Mouse (Mus musculus): ENCODE results near the gene C530008M17Rik. TPM values are rescaled to one million over a fixed set of nuclear protein-coding genes. Genes with fewer than 3 reads are reported as not detected.

C530008M17Rik gene
- polyA plus RNA-seq, 1 experiment from 2014 or later = 36.1 TPM

DNA sequence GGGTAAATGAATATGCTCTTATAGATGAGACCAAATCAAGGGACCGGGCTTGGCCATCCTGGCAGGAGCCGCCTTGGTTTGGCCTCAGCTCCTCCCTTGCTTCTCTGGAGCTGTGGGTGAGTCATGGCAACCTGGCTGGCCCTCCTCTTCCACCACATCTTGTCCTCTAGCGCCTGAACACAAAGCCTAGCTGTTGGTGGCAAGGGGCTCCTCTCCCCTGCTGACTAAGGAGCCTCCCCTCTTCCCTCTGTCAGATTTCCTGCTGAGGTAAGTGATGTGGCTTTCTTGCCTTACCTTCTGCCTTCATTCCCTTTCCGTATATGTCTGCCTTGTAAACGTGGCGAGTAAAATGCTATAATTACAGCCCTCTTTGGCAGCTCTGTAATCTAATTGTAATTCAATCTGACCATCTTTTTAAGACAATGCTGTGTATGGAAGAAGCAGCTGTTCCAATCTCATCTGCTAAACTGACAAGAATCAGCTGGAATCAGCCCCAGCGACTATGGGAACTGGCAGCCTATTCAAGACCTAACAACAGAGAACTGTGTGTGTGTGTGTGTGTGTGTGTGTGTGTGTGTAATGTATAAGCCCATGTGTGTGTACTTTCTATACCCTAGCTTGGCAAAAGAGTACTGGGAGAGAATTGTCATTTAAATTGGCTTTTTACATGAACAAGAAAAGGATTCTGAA lies 126.2 kb downstream of the C530008M17Rik start:
- ATAC-seq (ENCODE audit: insufficient number of reproducible peaks, insufficient read depth, low FRiP score, low read depth) = no peak
- no peaks in the 10 kb centered on the region for H3K9me3 ChIP-seq (ENCODE audit: control insufficient read depth, low read length)
- no peak overlapping the region for H3K9ac ChIP-seq (ENCODE audit: low read length)
- H3K27me3 ChIP-seq (ENCODE audit: control insufficient read depth, insufficient read depth, low read length) = peaks cover 5% of the 10 kb centered on the region; the same call in 1 of the 2 replicates
- H3K4me2 ChIP-seq (ENCODE audit: low read length) = no peak overlapping the region
- WGBS = 53% methylated on average over 7 of the region's 7 CpGs
- H3K27ac ChIP-seq (replicated peaks in 1 of 2; ENCODE audit: control insufficient read depth in 1 of 2, insufficient read depth in 1 of 2, low read depth in 2 of 2, low read length in 2 of 2) = no peak overlapping the region
- no peak overlapping the region for H3K4me3 ChIP-seq (ENCODE audit: control insufficient read depth in 1 of 2, insufficient read depth in 1 of 2, low read depth in 1 of 2, low read length in 2 of 2)
- H3K36me3 ChIP-seq (ENCODE audit: control insufficient read depth, insufficient read depth, low read length) = no peaks in the 10 kb centered on the region
- no peaks in the 10 kb centered on the region for H3K4me1 ChIP-seq (ENCODE audit: control insufficient read depth in 2 of 2, insufficient read depth in 2 of 2, low read length in 2 of 2)

GRCm38 (mm10) chr5:76783104-76783441 lies 126.8 kb downstream of the C530008M17Rik start:
- no peak for ATAC-seq (ENCODE audit: insufficient number of reproducible peaks, insufficient read depth, low FRiP score, low read depth)
- Histone ChIP-seq H3K4me1 (ENCODE audit: control insufficient read depth in 2 of 2, insufficient read depth in 2 of 2, low read length in 2 of 2) (no peaks in the 10 kb centered on the region), H3K27ac (replicated peaks in 1 of 2; ENCODE audit: control insufficient read depth in 1 of 2, insufficient read depth in 1 of 2, low read depth in 2 of 2, low read length in 2 of 2) (no peak overlapping the region), H3K4me3 (ENCODE audit: control insufficient read depth in 1 of 2, insufficient read depth in 1 of 2, low read depth in 1 of 2, low read length in 2 of 2) (no peak overlapping the region), H3K36me3 (ENCODE audit: control insufficient read depth, insufficient read depth, low read length) (no peaks in the 10 kb centered on the region), H3K9me3 (ENCODE audit: control insufficient read depth, low read length) (no peaks in the 10 kb centered on the region), H3K4me2 (ENCODE audit: low read length) (no peak overlapping the region), H3K9ac (ENCODE audit: low read length) (no peak overlapping the region), H3K27me3 (ENCODE audit: control insufficient read depth, insufficient read depth, low read length) (peaks cover 5% of the 10 kb centered on the region; the same call in 1 of the 2 replicates)
- 70% methylated on average over 8 of the region's 8 CpGs for WGBS

DNA sequence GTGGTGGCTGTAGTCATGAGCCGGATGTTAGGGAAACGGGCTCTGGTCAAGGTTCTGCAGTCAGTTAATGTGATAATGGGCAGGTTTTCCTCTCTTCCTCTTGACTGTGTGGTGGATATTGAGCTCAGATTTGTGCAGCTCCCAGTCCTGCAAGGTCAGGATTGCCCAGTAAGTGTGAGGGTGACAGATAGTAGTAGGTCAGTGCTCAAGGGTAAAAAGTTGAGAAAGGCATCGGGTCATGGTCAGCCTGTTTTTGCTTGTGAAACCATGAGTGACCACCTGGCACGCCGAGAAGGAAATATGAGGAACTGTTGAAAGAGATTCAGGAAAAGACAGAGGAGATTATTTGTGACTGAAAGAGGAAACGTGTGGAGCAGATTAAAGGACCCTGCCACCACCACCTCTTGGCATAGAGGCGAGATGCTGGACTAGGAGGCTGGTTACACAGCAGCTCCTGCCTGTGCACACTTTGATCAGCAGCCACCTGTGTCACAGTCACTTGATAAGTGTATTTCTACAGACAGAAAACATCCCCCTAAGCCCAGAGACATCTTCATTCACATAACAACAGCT lies 127.9 kb downstream of the C530008M17Rik start:
- no peaks in the 10 kb centered on the region for H3K4me1 ChIP-seq (ENCODE audit: control insufficient read depth in 2 of 2, insufficient read depth in 2 of 2, low read length in 2 of 2)
- 60% methylated on average over 7 of the region's 7 CpGs for WGBS
- no peak overlapping the region for H3K9ac ChIP-seq (ENCODE audit: low read length)
- ATAC-seq (ENCODE audit: insufficient number of reproducible peaks, insufficient read depth, low FRiP score, low read depth) = no peak
- no peak overlapping the region for H3K4me2 ChIP-seq (ENCODE audit: low read length)
- no peaks in the 10 kb centered on the region for H3K36me3 ChIP-seq (ENCODE audit: control insufficient read depth, insufficient read depth, low read length)
- H3K27ac ChIP-seq (replicated peaks in 1 of 2; ENCODE audit: control insufficient read depth in 1 of 2, insufficient read depth in 1 of 2, low read depth in 2 of 2, low read length in 2 of 2) = no peak overlapping the region
- H3K9me3 ChIP-seq (ENCODE audit: control insufficient read depth, low read length) = no peaks in the 10 kb centered on the region
- H3K27me3 ChIP-seq (ENCODE audit: control insufficient read depth, insufficient read depth, low read length) = peaks cover 5% of the 10 kb centered on the region; the same call in 1 of the 2 replicates
- no peak overlapping the region for H3K4me3 ChIP-seq (ENCODE audit: control insufficient read depth in 1 of 2, insufficient read depth in 1 of 2, low read depth in 1 of 2, low read length in 2 of 2)

- Histone ChIP-seq H3K4me2 (ENCODE audit: low read length) (no peak overlapping the region), H3K4me3 (ENCODE audit: control insufficient read depth in 1 of 2, insufficient read depth in 1 of 2, low read depth in 1 of 2, low read length in 2 of 2) (no peak overlapping the region), H3K36me3 (ENCODE audit: control insufficient read depth, insufficient read depth, low read length) (no peaks in the 10 kb centered on the region), H3K27me3 (ENCODE audit: control insufficient read depth, insufficient read depth, low read length) (peaks cover 5% of the 10 kb centered on the region; the same call in 1 of the 2 replicates), H3K9ac (ENCODE audit: low read length) (no peak overlapping the region), H3K9me3 (ENCODE audit: control insufficient read depth, low read length) (no peaks in the 10 kb centered on the region), H3K4me1 (ENCODE audit: control insufficient read depth in 2 of 2, insufficient read depth in 2 of 2, low read length in 2 of 2) (no peaks in the 10 kb centered on the region), H3K27ac (replicated peaks in 1 of 2; ENCODE audit: control insufficient read depth in 1 of 2, insufficient read depth in 1 of 2, low read depth in 2 of 2, low read length in 2 of 2) (no peak overlapping the region)
- WGBS = 74% methylated on average over 6 of the region's 6 CpGs
- ATAC-seq (ENCODE audit: insufficient number of reproducible peaks, insufficient read depth, low FRiP score, low read depth) = no peak
Observed at GRCm38 (mm10) chr5:76785013-76785412, 128.7 kb downstream of the C530008M17Rik start.

- Histone ChIP-seq H3K9ac (ENCODE audit: low read length) (no peak overlapping the region), H3K36me3 (ENCODE audit: control insufficient read depth, insufficient read depth, low read length) (no peaks in the 10 kb centered on the region), H3K4me2 (ENCODE audit: low read length) (no peak overlapping the region), H3K4me3 (ENCODE audit: control insufficient read depth in 1 of 2, insufficient read depth in 1 of 2, low read depth in 1 of 2, low read length in 2 of 2) (no peak overlapping the region), H3K27ac (replicated peaks in 1 of 2; ENCODE audit: control insufficient read depth in 1 of 2, insufficient read depth in 1 of 2, low read depth in 2 of 2, low read length in 2 of 2) (no peak overlapping the region), H3K4me1 (ENCODE audit: control insufficient read depth in 2 of 2, insufficient read depth in 2 of 2, low read length in 2 of 2) (no peaks in the 10 kb centered on the region), H3K27me3 (ENCODE audit: control insufficient read depth, insufficient read depth, low read length) (no peaks in the 10 kb centered on the region), H3K9me3 (ENCODE audit: control insufficient read depth, low read length) (no peaks in the 10 kb centered on the region)
- no peak for ATAC-seq (ENCODE audit: insufficient number of reproducible peaks, insufficient read depth, low FRiP score, low read depth)
- 89% methylated on average over 4 of the region's 4 CpGs for WGBS
Observed at GRCm38 (mm10) chr5:76789881-76790280, 133.6 kb downstream of the C530008M17Rik start.

DNA sequence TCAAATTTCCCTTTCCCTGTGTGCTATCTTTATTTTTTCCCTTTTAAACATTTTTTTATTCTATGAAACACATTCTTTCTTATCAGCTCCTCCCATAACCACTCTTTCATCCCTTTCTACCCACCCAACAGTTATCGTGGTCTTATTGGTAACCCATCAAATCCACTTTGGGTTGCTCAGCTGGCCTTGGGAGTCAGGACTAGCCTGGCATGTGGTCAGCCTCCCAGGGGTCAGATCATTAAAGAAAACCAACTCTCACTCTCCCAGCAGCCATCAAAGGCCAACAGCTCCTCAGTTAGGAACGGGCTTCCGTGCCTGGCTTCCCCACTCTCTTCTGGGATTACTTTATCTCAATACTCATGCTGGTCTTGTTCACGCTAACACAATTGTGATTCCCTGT lies 135.0 kb downstream of the C530008M17Rik start:
- no peak overlapping the region for H3K27ac ChIP-seq (replicated peaks in 1 of 2; ENCODE audit: control insufficient read depth in 1 of 2, insufficient read depth in 1 of 2, low read depth in 2 of 2, low read length in 2 of 2)

GRCm38 (mm10) chr5:76792720-76793119 lies 136.4 kb downstream of the C530008M17Rik start:
- Histone ChIP-seq H3K4me2 (ENCODE audit: low read length) (no peak overlapping the region), H3K4me3 (ENCODE audit: control insufficient read depth in 1 of 2, insufficient read depth in 1 of 2, low read depth in 1 of 2, low read length in 2 of 2) (no peak overlapping the region), H3K27me3 (ENCODE audit: control insufficient read depth, insufficient read depth, low read length) (no peaks in the 10 kb centered on the region), H3K27ac (replicated peaks in 1 of 2; ENCODE audit: control insufficient read depth in 1 of 2, insufficient read depth in 1 of 2, low read depth in 2 of 2, low read length in 2 of 2) (no peak overlapping the region), H3K4me1 (ENCODE audit: control insufficient read depth in 2 of 2, insufficient read depth in 2 of 2, low read length in 2 of 2) (peaks cover under 1 to 2% of the 10 kb centered on the region in 2 experiments; a peak in 2 of 4 replicates), H3K36me3 (ENCODE audit: control insufficient read depth, insufficient read depth, low read length) (no peaks in the 10 kb centered on the region), H3K9me3 (ENCODE audit: control insufficient read depth, low read length) (no peaks in the 10 kb centered on the region), H3K9ac (ENCODE audit: low read length) (no peak overlapping the region)
- ATAC-seq (ENCODE audit: insufficient number of reproducible peaks, insufficient read depth, low FRiP score, low read depth) = no peak
- 88% methylated on average over 6 of the region's 6 CpGs for WGBS

More for the DNA sequence above, 135.0 kb downstream of the C530008M17Rik start:
- WGBS = 38% methylated on average over 4 of the region's 4 CpGs
- H3K9ac ChIP-seq (ENCODE audit: low read length) = no peak overlapping the region
- no peak for ATAC-seq (ENCODE audit: insufficient number of reproducible peaks, insufficient read depth, low FRiP score, low read depth)
- no peaks in the 10 kb centered on the region for H3K4me1 ChIP-seq (ENCODE audit: control insufficient read depth in 2 of 2, insufficient read depth in 2 of 2, low read length in 2 of 2)
- no peaks in the 10 kb centered on the region for H3K9me3 ChIP-seq (ENCODE audit: control insufficient read depth, low read length)
- H3K4me3 ChIP-seq (ENCODE audit: control insufficient read depth in 1 of 2, insufficient read depth in 1 of 2, low read depth in 1 of 2, low read length in 2 of 2) = no peak overlapping the region
- no peaks in the 10 kb centered on the region for H3K27me3 ChIP-seq (ENCODE audit: control insufficient read depth, insufficient read depth, low read length)
- no peak overlapping the region for H3K4me2 ChIP-seq (ENCODE audit: low read length)
- H3K36me3 ChIP-seq (ENCODE audit: control insufficient read depth, insufficient read depth, low read length) = no peaks in the 10 kb centered on the region

Measured in heart, embryonic 14.5 days (tissue).